Mouse (Mus musculus) lung, postnatal 14 days (tissue): ENCODE measurements at regions not wholly inside any gene's neighbourhood (a gene's known extent, or its start where the extent isn't known, plus 50 kb on each side); places are given as distances from the start of the nearest gene placed in this dataset.

Experiments used
- DNase-seq: peaks from one replicate; pipeline ENCODE4 v3.0.0; 2021

GRCm38 (mm10) chr5:101120509-101121201 is 275.1 kb downstream of the Gpat3 start:
- no peak for DNase-seq

- DNase-seq, result no peak
These were observed 266.7 kb downstream of the Gpat3 start for GRCm38 (mm10) chr5:101112151-101112769.

- DNase-seq, result no peak
These were observed 266.1 kb downstream of the Gpat3 start for GRCm38 (mm10) chr5:101111619-101112018.

- DNase-seq, result no peak
These were observed 255.6 kb downstream of the Gpat3 start for GRCm38 (mm10) chr5:101100975-101101699.

- no peak for DNase-seq
These were observed 245.6 kb downstream of the Gpat3 start for GRCm38 (mm10) chr5:101091027-101091598.

- DNase-seq, result no peak
These were observed 245.0 kb downstream of the Gpat3 start for GRCm38 (mm10) chr5:101090415-101091026.

- DNase-seq, result no peak
These were observed 239.7 kb downstream of the Gpat3 start for GRCm38 (mm10) chr5:101085199-101085598.

GRCm38 (mm10) chr5:101082611-101083010 is 237.1 kb downstream of the Gpat3 start:
- no peak for DNase-seq

GRCm38 (mm10) chr5:101064308-101064707 is 218.8 kb downstream of the Gpat3 start:
- no peak for DNase-seq

- DNase-seq, result no peak
These were observed 217.7 kb downstream of the Gpat3 start for GRCm38 (mm10) chr5:101063254-101063653.

- DNase-seq, result no peak
These were observed 206.1 kb downstream of the Gpat3 start for GRCm38 (mm10) chr5:101051591-101051990.

GRCm38 (mm10) chr5:101040488-101040887 is 195.0 kb downstream of the Gpat3 start:
- no peak for DNase-seq

- no peak for DNase-seq
These were observed 187.5 kb downstream of the Gpat3 start for GRCm38 (mm10) chr5:101032968-101033367.

- DNase-seq, result no peak
These were observed 186.8 kb downstream of the Gpat3 start for GRCm38 (mm10) chr5:101032147-101032900.

GRCm38 (mm10) chr5:101024796-101025195 is 179.3 kb downstream of the Gpat3 start:
- no peak for DNase-seq

- no peak for DNase-seq
These were observed 178.3 kb downstream of the Gpat3 start for GRCm38 (mm10) chr5:101023784-101024183.

- DNase-seq, result peak; percentile 62
These were observed 175.3 kb downstream of the Gpat3 start for GRCm38 (mm10) chr5:101020784-101021183.

GRCm38 (mm10) chr5:101013844-101014243 is 168.3 kb downstream of the Gpat3 start:
- DNase-seq, result no peak

GRCm38 (mm10) chr5:101005216-101005615 is 159.7 kb downstream of the Gpat3 start:
- DNase-seq, result no peak

GRCm38 (mm10) chr5:101000436-101000835 is 154.9 kb downstream of the Gpat3 start:
- no peak for DNase-seq

GRCm38 (mm10) chr5:100992365-100992764 is 146.9 kb downstream of the Gpat3 start:
- no peak for DNase-seq

- DNase-seq, result peak; percentile 54
These were observed 146.1 kb downstream of the Gpat3 start for GRCm38 (mm10) chr5:100991626-100992025.
